Mouse (Mus musculus) cerebellum, adult 2 months (tissue): ENCODE measurements around the gene Tpi1. TPM values are rescaled to one million over a fixed set of nuclear protein-coding genes. Genes with fewer than 3 reads are reported as not detected.

Experiments used
- DNase-seq, 2 experiments: peaks; one replicate each; pipeline ENCODE4 v3.0.0; 2021
- H3K27ac ChIP-seq: fragments of 200-500 bp; 2 replicates; pipeline ENCODE4 v1.5.1; 2012; ENCODE audit warnings: low read length, control low read depth, inconsistent platforms; ENCODE audit not compliant: insufficient read depth
- H3K27me3 ChIP-seq: fragments of 200-500 bp; 2 replicates; pipeline ENCODE4 v1.6.1; 2012; ENCODE audit warnings: inconsistent platforms, mild to moderate bottlenecking, low read length, moderate library complexity; ENCODE audit not compliant: control insufficient read depth, insufficient read depth
- H3K4me1 ChIP-seq: fragments of 200-500 bp; 2 replicates; pipeline ENCODE4 v1.6.1; 2011; ENCODE audit warnings: low read length; ENCODE audit not compliant: control insufficient read depth, insufficient read depth
- H3K4me3 ChIP-seq: fragments of 200-500 bp; replicated peaks from 2 replicates; pipeline ENCODE3; 2011; ENCODE audit warnings: mild to moderate bottlenecking, low read depth, low read length, control low read depth; ENCODE audit not compliant: insufficient read depth
- CTCF ChIP-seq: fragments of 200-500 bp; IDR thresholded peaks from 2 replicates; pipeline ENCODE4 v1.5.1; 2011; ENCODE audit warnings: low read depth, mild to moderate bottlenecking, control low read depth, low read length, moderate library complexity, borderline replicate concordance; ENCODE audit not compliant: insufficient read depth
- POLR2A ChIP-seq: fragments of 200-500 bp; IDR thresholded peaks from 2 replicates; pipeline ENCODE4 v1.6.1; 2011; ENCODE audit warnings: low read length, control low read depth, borderline replicate concordance; ENCODE audit not compliant: insufficient read depth
- WGBS: fragments of 180-500 bp; shearing (Covaris S2); methylation state at CpG from one replicate; pipeline ENCODE4 v1.1.7; 2018; 5-methylcytosine and 5-hydroxymethylcytosine counted together
- polyA plus RNA-seq: library from polyadenylated mRNA; depleted of rRNA; stranded (reverse); fragments of >200 nt; gene quantifications from 2 replicates; pipeline ENCODE4 v1.2.3, GENCODE M21; 2012

The Tpi1 gene
- polyA plus RNA-seq, 1 experiment, result 1,205 TPM

DNA sequence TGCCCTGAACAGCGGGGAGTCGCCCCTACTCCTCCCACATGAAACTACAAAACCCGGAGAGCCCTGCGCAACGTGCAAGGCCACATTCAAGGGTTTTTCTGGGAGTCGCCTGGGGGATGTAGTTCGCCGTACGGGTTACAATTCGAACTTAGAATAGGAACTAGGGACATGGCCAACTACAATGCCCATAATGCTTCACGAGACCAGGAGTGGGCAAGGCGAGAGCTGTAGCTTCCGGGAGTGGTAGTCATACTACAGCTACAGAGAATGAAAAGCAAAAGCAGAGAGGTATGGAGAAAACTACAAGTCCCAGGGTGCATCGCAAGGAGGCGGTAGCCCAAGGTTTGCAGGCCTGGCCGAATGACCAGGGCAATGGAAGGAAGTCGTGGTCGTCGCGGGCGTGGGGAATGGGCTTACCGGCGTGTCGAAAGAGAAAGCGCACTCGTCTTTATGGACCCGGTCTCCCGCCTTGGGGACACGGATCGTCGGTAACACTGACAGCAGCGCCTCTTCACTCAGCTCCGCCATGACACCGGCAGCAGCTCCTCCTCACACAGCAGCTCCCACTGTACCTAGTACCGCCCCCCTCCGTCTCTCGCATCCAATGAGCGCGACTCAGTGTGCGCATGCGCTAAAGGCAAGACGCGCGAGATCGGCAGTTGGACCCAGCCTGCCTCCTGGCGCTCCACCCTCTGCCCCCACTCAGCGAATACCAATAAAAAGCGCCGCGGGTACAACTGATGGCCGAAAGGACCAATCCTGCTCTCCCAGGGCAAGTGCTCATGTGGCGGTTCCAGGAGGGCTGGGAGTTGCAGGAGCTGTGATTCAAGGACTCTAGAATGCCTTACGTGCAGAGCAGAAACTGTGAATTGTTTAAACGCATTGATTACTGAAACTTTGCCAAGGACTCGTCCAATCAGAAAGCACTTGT lies 15.0 kb upstream of the Tpi1 start, which contains the start of the genes Usp5 and Cdca3:
Gene Usp5, minus strand, starts transcription at position 617 of the 931 bp plus-strand sequence.
Gene Cdca3, plus strand, starts transcription at position 680 of the 931 bp plus-strand sequence.
- peak within 1 kb of the TSS; percentile 85 for H3K4me3 ChIP-seq
- DNase-seq, result peak; percentile 99 to 100
- H3K27me3 ChIP-seq, result no peaks in the 10 kb centered on the region
- no peaks in the 10 kb centered on the region for H3K4me1 ChIP-seq
- peak within 1 kb of the TSS; percentile 79 for H3K27ac ChIP-seq
- under 1% methylated on average over 55 of the region's 55 CpGs for WGBS
- TF ChIP-seq CTCF (no peak), POLR2A (peak; percentile 86)

GRCm38 (mm10) chr6:124828101-124828592 lies 14.1 kb upstream of the Tpi1 start:
- peak overlapping the region; percentile 66 for H3K4me3 ChIP-seq
- no peak for TF ChIP-seq POLR2A
- TF ChIP-seq CTCF, result no peak
- no peaks in the 10 kb centered on the region for H3K4me1 ChIP-seq
- no peaks in the 10 kb centered on the region for H3K27me3 ChIP-seq
- no peak overlapping the region; the same call in 1 of the 2 replicates for H3K27ac ChIP-seq
- peak; percentile 49 to 51 for DNase-seq
- 15% methylated on average over 10 of the region's 10 CpGs for WGBS

- H3K4me3 ChIP-seq, result no peak overlapping the region
- TF ChIP-seq CTCF (no peak), POLR2A (no peak)
- H3K4me1 ChIP-seq, result no peaks in the 10 kb centered on the region
- H3K27ac ChIP-seq, result no peak overlapping the region
- 98% methylated on average over 4 of the region's 4 CpGs for WGBS
- no peak for DNase-seq
- no peaks in the 10 kb centered on the region for H3K27me3 ChIP-seq
Measured at GRCm38 (mm10) chr6:124822049-124822448, 8.0 kb upstream of the Tpi1 start.

DNA sequence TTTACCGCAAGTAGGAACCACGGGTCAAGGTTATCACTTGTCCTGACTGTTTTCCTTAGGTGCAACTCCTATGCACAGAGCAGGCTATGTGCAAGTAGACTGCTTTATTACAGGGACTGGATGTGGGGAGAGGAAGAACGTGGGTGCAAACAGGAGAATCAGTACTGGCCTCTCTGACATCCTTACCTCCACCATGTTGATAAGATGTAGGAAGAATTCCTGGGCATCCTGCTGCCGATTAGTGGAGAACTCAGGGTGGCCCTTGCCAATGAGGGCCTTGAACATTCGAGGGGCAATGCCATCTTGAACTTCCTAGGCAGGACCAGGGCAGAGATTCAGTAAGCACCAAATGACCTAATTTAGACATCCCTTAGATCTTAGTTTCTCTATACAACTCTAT lies 6.8 kb upstream of the Tpi1 start:
- DNase-seq, result no peak
- no peaks in the 10 kb centered on the region for H3K27me3 ChIP-seq
- WGBS, result 93% methylated on average over 5 of the region's 5 CpGs
- TF ChIP-seq POLR2A (no peak), CTCF (no peak)
- no peaks in the 10 kb centered on the region for H3K4me1 ChIP-seq
- no peak overlapping the region for H3K4me3 ChIP-seq
- H3K27ac ChIP-seq, result no peak overlapping the region

GRCm38 (mm10) chr6:124817971-124818370 lies 3.9 kb upstream of the Tpi1 start:
- Histone ChIP-seq H3K4me3 (no peak overlapping the region), H3K4me1 (peaks cover 5% of the 10 kb centered on the region), H3K27ac (no peak overlapping the region), H3K27me3 (no peaks in the 10 kb centered on the region)
- TF ChIP-seq POLR2A (no peak), CTCF (no peak)
- no peak for DNase-seq
- 91% methylated on average over 8 of the region's 8 CpGs for WGBS

DNA sequence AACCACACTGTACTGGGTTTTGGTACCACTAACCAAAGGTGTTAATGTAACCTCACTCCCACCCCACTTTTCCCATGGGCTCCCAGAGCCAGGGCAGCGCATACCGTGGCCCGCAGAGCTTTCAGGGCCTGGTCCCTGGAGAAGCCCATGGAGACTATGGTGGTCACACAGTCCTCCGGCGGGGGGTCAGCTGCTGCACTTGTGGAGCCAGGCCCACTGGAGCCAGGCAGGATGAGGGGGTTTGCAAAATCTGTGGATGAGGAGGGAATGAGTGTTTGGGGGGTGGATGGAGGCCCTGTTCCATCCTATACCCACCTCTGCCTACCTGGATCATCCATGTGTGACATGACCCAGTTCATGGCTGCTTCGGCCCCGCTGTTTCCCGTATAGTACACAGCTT lies 3.5 kb upstream of the Tpi1 start:
- no peak for DNase-seq
- Histone ChIP-seq H3K27ac (no peak overlapping the region), H3K4me3 (no peak overlapping the region), H3K27me3 (no peaks in the 10 kb centered on the region), H3K4me1 (peaks cover 5% of the 10 kb centered on the region)
- no peak for TF ChIP-seq POLR2A
- TF ChIP-seq CTCF, result no peak
- WGBS, result 94% methylated on average over 8 of the region's 8 CpGs

- Histone ChIP-seq H3K4me1 (peaks cover 8% of the 10 kb centered on the region), H3K27me3 (no peaks in the 10 kb centered on the region), H3K27ac (no peak overlapping the region), H3K4me3 (no peak overlapping the region)
- TF ChIP-seq POLR2A, result no peak
- no peak for TF ChIP-seq CTCF
- DNase-seq, result no peak
- 93% methylated on average over 11 of the region's 11 CpGs for WGBS
Measured at GRCm38 (mm10) chr6:124817125-124817524, 3.0 kb upstream of the Tpi1 start.
